8 mouse cellular contexts compared by ENCODE assay signal in the genomic region with DNA sequence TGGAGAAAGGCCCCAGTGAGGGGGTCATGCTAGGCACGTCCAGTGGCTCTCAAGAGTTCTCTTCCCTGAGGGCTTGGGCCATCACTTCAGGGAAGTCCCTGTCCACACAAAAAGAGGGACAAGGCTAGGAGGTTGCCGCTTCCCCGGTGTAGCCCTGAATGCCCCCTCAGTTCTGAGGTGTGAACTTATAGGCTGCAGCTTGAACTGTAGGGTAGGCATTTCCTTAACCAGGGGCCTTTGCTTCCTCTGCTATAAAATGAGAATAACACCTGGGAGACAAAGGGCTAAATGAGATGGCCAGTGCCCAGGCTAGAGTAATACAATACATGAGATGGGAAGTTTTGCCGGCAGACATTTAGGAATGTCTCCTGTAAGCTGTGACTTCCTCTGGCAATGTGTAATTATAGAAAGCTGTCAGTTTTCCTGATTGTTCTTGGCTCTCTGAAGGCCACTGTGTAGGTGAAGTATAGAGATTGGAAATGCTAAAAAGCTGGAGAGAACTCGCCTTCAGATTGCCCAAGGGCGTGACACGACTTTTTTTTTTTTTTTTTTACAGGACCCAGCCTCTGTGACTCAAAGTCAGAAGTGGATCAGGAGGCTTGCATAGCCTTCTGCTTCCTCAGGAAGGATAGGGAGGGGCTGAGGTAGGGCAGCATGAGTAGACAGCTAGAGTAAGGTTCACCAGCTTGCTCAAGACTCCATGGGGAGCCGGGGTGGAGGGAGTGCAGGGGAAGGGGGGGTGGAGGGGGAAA. TPM values are rescaled to one million over a fixed set of nuclear protein-coding genes. Genes with fewer than 3 reads are reported as not detected.
A peak's percentile ranks its signal among the peaks of the same experiment; 100 is the strongest.
DNase-seq lines count a peak whose midpoint lies in the region; ATAC-seq lines count a peak whose summit lies in the region.

No protein-coding gene starts in this region.

- no peaks in the 10 kb centered on the region for H3K9me3 ChIP-seq in megakaryocyte, embryonic 14.5 days

- H3K4me1 ChIP-seq in megakaryocyte, embryonic 14.5 days, result peaks cover 70% of the 10 kb centered on the region

- H3K27me3 ChIP-seq in megakaryocyte, embryonic 14.5 days (replicated peaks), result no peaks in the 10 kb centered on the region

- peaks cover 71% of the 10 kb centered on the region for H3K36me3 ChIP-seq in megakaryocyte, embryonic 14.5 days (replicated peaks; ENCODE audit: low read length)

- ATAC-seq in frontal cortex, adult (ENCODE audit: low TSS enrichment), result 0 out of 2 replicates have a peak, but pooled peaks have one; percentile 9

- peak overlapping the region; percentile 76 for H3K4me3 ChIP-seq in megakaryocyte, embryonic 14.5 days (replicated peaks)

- no peak for DNase-seq in frontal cortex, postnatal 10 days (ENCODE audit: low spot score in 2 of 2)
- DNase-seq in fibroblast of lung, adult 2 months (ENCODE audit: low read depth), result peak; percentile 49
- peak; percentile 54 for DNase-seq in kidney, postnatal 10 days
- DNase-seq in testis, postnatal 14 days (ENCODE audit: low spot score), result no peak
- DNase-seq in urinary bladder, postnatal 10 days (ENCODE audit: low spot score), result no peak
- no peak for DNase-seq in thymus, postnatal 10 days (ENCODE audit: low spot score in 2 of 2)

RNA-seq across cellular contexts. Expression of a gene that starts 6.9 kb away (rescaled TPM):
- polyA plus RNA-seq in megakaryocyte, embryonic 14.5 days (2012; ENCODE audit: insufficient read depth, low replicate concordance), result 4.5 and 7.8 TPM in 2 replicates

RNA-seq across cellular contexts. Expression of a gene that starts 41.1 kb away (rescaled TPM):
- 29.8 and 31.3 TPM in 2 replicates for polyA plus RNA-seq in megakaryocyte, embryonic 14.5 days (2012; ENCODE audit: insufficient read depth, low replicate concordance)

Comparison
In these comparisons a context has a peak if more than half of its experiments do, and no peak if none do; other contexts are left out.
1. DNase-seq: peak in fibroblast of lung, adult 2 months (single experiment) and kidney, postnatal 10 days (single experiment); none in frontal cortex, postnatal 10 days (0 of 2), testis, postnatal 14 days (single experiment), urinary bladder, postnatal 10 days (single experiment) and thymus, postnatal 10 days (0 of 2).